Mouse (Mus musculus) E14TG2a.4 (cell line): Measurements from ENCODE around the gene Lzts2.

ENCODE experiments used
- CTCF ChIP-seq: conservative IDR thresholded peaks from 2 replicates; pipeline ENCODE4 v1.5.1; 2014; ENCODE audit warnings: low read length
- NANOG ChIP-seq: IDR thresholded peaks from 2 replicates; pipeline ENCODE4 v1.6.1; 2014; ENCODE audit warnings: borderline replicate concordance, low read length, mixed read lengths
- POU5F1 ChIP-seq: IDR thresholded peaks from 2 replicates; pipeline ENCODE4 v1.6.1; 2014; ENCODE audit warnings: low read length, borderline replicate concordance

DNA sequence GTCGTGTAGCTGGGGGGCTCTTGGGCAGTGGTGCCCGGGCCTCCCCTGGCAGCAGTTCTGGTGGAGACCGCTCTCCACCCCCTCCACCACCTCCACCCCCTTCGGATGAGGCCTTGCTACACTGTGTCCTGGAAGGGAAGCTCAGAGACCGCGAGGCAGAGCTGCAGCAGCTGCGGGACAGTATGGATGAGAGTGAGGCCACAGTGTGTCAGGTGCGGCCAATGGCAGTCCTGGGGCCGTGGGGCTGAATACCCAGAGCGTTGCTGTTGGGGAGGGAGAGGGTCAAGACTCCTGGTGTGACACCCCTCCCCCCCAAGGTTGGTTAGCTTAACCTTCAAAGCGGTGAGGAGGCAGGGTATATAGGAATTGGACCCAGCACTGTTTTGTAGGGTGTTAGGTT, 9.8 kb downstream of the Lzts2 start:
- TF ChIP-seq CTCF (no peak), NANOG (no peak), POU5F1 (no peak)
